Comparison of ENCODE assay signal across 27 mouse cellular contexts in the genomic region with DNA sequence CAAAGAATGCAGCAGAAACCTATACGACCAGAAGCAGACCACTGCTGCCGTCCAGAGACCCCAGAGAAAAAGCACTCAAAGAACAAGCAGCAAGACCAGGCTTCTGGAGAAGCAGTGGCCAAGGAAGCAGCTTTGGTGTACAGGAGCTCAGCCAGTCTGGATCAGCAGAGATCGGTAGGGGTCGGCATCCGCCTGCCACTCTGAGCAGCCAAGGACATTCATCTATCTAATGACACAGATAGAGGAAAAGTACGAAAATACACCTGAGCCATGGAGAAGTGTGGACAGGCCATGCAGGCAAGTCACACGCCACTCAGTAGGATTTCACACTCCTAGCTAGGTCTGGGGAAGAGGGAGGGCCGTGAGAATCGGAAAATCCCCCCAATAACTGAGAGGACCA. TPM values are rescaled to one million over a fixed set of nuclear protein-coding genes. Genes with fewer than 3 reads are reported as not detected.
DNase-seq lines count a peak whose midpoint lies in the region; ATAC-seq and TF ChIP-seq lines count a peak whose summit lies in the region.
"Had no signal": no experiment of that assay in that cellular context is flagged by ENCODE, and none has a peak within 500 bp of the region (broad histone marks: within the 10 kb centered on the region; RNA-seq: fewer than 3 reads in every experiment).

No protein-coding gene starts in this region.

- TF ChIP-seq POLR2A in heart, adult 2 months (IDR thresholded peaks at IDR 0.05; ENCODE audit: insufficient read depth, low read depth, low read length) = no peak
- TF ChIP-seq POLR2A in CH12.LX (IDR thresholded peaks at IDR 0.05; ENCODE audit: low read depth, low read length) = no peak

- DNase-seq in heart, adult 2 months = no peak
- DNase-seq in heart, postnatal 0 days (ENCODE audit: low spot score) = no peak
- DNase-seq in heart, adult 18-20 months = no peak
- DNase-seq in CH12.LX (ENCODE audit: extremely low read depth) = no peak
- no peak for DNase-seq in spleen, adult 12 weeks (ENCODE audit: low spot score)
- DNase-seq: adrenal gland, postnatal 25 days; cerebellum, adult 11-12 months; cerebellum, adult 9-11 months; embryo, embryonic 11 days; gastrocnemius, adult 2 months; gastrocnemius, postnatal 36 days; kidney, adult 9 months; layer of hippocampus, adult 9-11 months; lung, adult 18-20 months; lung, postnatal 14 days; right cerebral cortex, adult 18-20 months; thymus, adult 2 months; thymus, postnatal 36 days had no signal

- 58% methylated on average over 9 of the region's 9 CpGs for WGBS in heart, embryonic 11.5 days (ENCODE audit: insufficient replicate concordance)
- 73% methylated on average over 9 of the region's 9 CpGs for WGBS in heart, adult 2 months
- WGBS in heart, postnatal 0 days = 65% methylated on average over 9 of the region's 9 CpGs
- WGBS in intestine, postnatal 0 days = 83% methylated on average over 9 of the region's 9 CpGs

- no peak overlapping the region for H3K4me3 ChIP-seq in heart, embryonic 11.5 days (ENCODE audit: low read depth, low read length)
- H3K4me3 ChIP-seq in heart, adult 2 months = no peak overlapping the region
- no peak overlapping the region for H3K4me3 ChIP-seq in heart, postnatal 0 days (ENCODE audit: low read depth, low read length)
- H3K4me3 ChIP-seq in CH12.LX (replicated peaks in 1 of 3; ENCODE audit: low read depth in 2 of 3, low read length in 2 of 3, poor library complexity in 1 of 3) = no peak overlapping the region
- no peak overlapping the region for H3K4me3 ChIP-seq in intestine, postnatal 0 days (ENCODE audit: low read depth, low read length)
- H3K4me3 ChIP-seq: embryonic facial prominence, embryonic 13.5 days; erythroblast, embryonic 14.5 days; gastrocnemius, adult 2 months; heart, embryonic 15.5 days had no signal

- intact Hi-C loops in heart, adult 2 months (cut with DNase I) = loop anchor here (2.0 kb wide), 1 partner anchor 41 kb away; no protein-coding TSS in a partner anchor

- TF ChIP-seq EP300 in heart, adult 2 months (IDR thresholded peaks at IDR 0.05; ENCODE audit: insufficient read depth, low read depth, low read length) = no peak
- no peak for TF ChIP-seq EP300 in heart, postnatal 0 days (IDR thresholded peaks at IDR 0.05; ENCODE audit: low read depth)
- TF ChIP-seq EP300 in CH12.LX (IDR thresholded peaks at IDR 0.05; ENCODE audit: low read length) = no peak

- H3K4me1 ChIP-seq in heart, embryonic 11.5 days (ENCODE audit: control insufficient read depth, insufficient read depth, low read length) = peaks cover 62% of the 10 kb centered on the region
- peaks cover 27% of the 10 kb centered on the region for H3K4me1 ChIP-seq in heart, adult 2 months (ENCODE audit: control insufficient read depth, insufficient read depth, low read length)
- peaks cover 37% of the 10 kb centered on the region for H3K4me1 ChIP-seq in heart, postnatal 0 days (ENCODE audit: control insufficient read depth, insufficient read depth)
- H3K4me1 ChIP-seq in CH12.LX (ENCODE audit: control insufficient read depth in 1 of 2, insufficient read depth in 2 of 2) = peaks cover 44 to 83% of the 10 kb centered on the region in 2 experiments
- H3K4me1 ChIP-seq in intestine, postnatal 0 days (replicated peaks; ENCODE audit: control insufficient read depth, insufficient read depth, low read length) = peaks cover 17% of the 10 kb centered on the region

- no peak for TF ChIP-seq CTCF in heart, adult 2 months (IDR thresholded peaks at IDR 0.05)
- TF ChIP-seq CTCF in heart, postnatal 0 days (IDR thresholded peaks at IDR 0.05; ENCODE audit: low read depth) = no peak
- TF ChIP-seq CTCF in CH12.LX (conservative IDR thresholded peaks at IDR 0.05 in 1 of 2, IDR thresholded peaks at IDR 0.05 in 1 of 2; ENCODE audit: low read depth in 2 of 2, low read length in 2 of 2) = no peak
- TF ChIP-seq CTCF in intestine, postnatal 0 days (IDR thresholded peaks at IDR 0.05; ENCODE audit: low read depth) = no peak

- H3K9me3 ChIP-seq in heart, embryonic 11.5 days (replicated peaks; ENCODE audit: control insufficient read depth, low read length) = no peaks in the 10 kb centered on the region
- H3K9me3 ChIP-seq in heart, postnatal 0 days (replicated peaks; ENCODE audit: control insufficient read depth, low read length) = no peaks in the 10 kb centered on the region
- H3K9me3 ChIP-seq in CH12.LX (replicated peaks; ENCODE audit: low read length) = peaks cover 11% of the 10 kb centered on the region
- H3K9me3 ChIP-seq in intestine, postnatal 0 days (ENCODE audit: control insufficient read depth) = no peaks in the 10 kb centered on the region
- H3K9me3 ChIP-seq: embryonic facial prominence, embryonic 13.5 days; heart, embryonic 15.5 days had no signal

- TF ChIP-seq RAD21 in CH12.LX (IDR thresholded peaks at IDR 0.05; ENCODE audit: low read depth, low read length) = no peak

- H3K36me3 ChIP-seq in heart, embryonic 11.5 days (ENCODE audit: control insufficient read depth, insufficient read depth, low read length) = no peaks in the 10 kb centered on the region
- H3K36me3 ChIP-seq in heart, adult 2 months (ENCODE audit: control insufficient read depth, insufficient read depth, low read length) = no peaks in the 10 kb centered on the region
- H3K36me3 ChIP-seq in heart, postnatal 0 days (replicated peaks; ENCODE audit: control insufficient read depth, insufficient read depth, low read length) = no peaks in the 10 kb centered on the region
- H3K36me3 ChIP-seq in CH12.LX (replicated peaks in 1 of 2; ENCODE audit: control insufficient read depth in 1 of 2, insufficient read depth in 1 of 2, low read length in 1 of 2) = peaks cover 7 to 44% of the 10 kb centered on the region in 2 experiments
- peaks cover 5% of the 10 kb centered on the region; the same call in 1 of the 2 replicates for H3K36me3 ChIP-seq in intestine, postnatal 0 days (ENCODE audit: control insufficient read depth, insufficient read depth)
- H3K36me3 ChIP-seq: embryonic facial prominence, embryonic 13.5 days; heart, embryonic 15.5 days had no signal

- H3K9ac ChIP-seq in heart, embryonic 11.5 days (ENCODE audit: low read depth, low read length) = no peak overlapping the region
- no peak overlapping the region for H3K9ac ChIP-seq in heart, adult 2 months (ENCODE audit: low read depth, low read length)
- H3K9ac ChIP-seq in heart, postnatal 0 days (replicated peaks; ENCODE audit: low read depth, low read length) = no peak overlapping the region
- 0 out of 2 replicates have a peak overlapping the region, but pooled peaks have one; percentile 17 for H3K9ac ChIP-seq in CH12.LX (ENCODE audit: insufficient read depth, low read depth)
- H3K9ac ChIP-seq in intestine, postnatal 0 days (ENCODE audit: low read depth, low read length) = 0 out of 2 replicates have a peak overlapping the region, but pooled peaks have one; percentile 7
- H3K9ac ChIP-seq: embryonic facial prominence, embryonic 13.5 days; heart, embryonic 15.5 days had no signal

- dilution Hi-C loops in CH12.LX (cut with MboI; ENCODE audit: extremely low pct_ligation_motif_present, extremely low pct_unique_long_range_greater_than_20kb, low sequenced_read_pairs) = no loop called here

- H3K27ac ChIP-seq in heart, embryonic 11.5 days (ENCODE audit: low read depth, low read length) = peak overlapping the region; percentile 6; the same call in 1 of the 2 replicates
- H3K27ac ChIP-seq in heart, adult 2 months = no peak overlapping the region
- H3K27ac ChIP-seq in heart, postnatal 0 days (ENCODE audit: low read depth) = 0 out of 2 replicates have a peak overlapping the region, but pooled peaks have one; percentile 31
- H3K27ac ChIP-seq in CH12.LX (ENCODE audit: insufficient read depth, low read depth) = peak overlapping the region; percentile 99
- H3K27ac ChIP-seq in intestine, postnatal 0 days (ENCODE audit: low read depth, low read length) = peak overlapping the region; percentile 70
- H3K27ac ChIP-seq: gastrocnemius, adult 2 months; heart, embryonic 15.5 days had no signal

- peaks cover 1% of the 10 kb centered on the region; the same call in 1 of the 2 replicates for H3K79me2 ChIP-seq in heart, adult 2 months (replicated peaks; ENCODE audit: control insufficient read depth, insufficient read depth, low read length)
- H3K79me2 ChIP-seq in CH12.LX (replicated peaks; ENCODE audit: control insufficient read depth, extremely low read depth, insufficient read depth, poor library complexity, severe bottlenecking) = peaks cover 86% of the 10 kb centered on the region

- H3K4me2 ChIP-seq in heart, embryonic 11.5 days = no peak overlapping the region
- no peak overlapping the region for H3K4me2 ChIP-seq in heart, postnatal 0 days (ENCODE audit: low read depth, low read length)
- H3K4me2 ChIP-seq in CH12.LX (ENCODE audit: insufficient read depth, low read depth, poor library complexity, severe bottlenecking) = peak overlapping the region; percentile 14; the same call in 1 of the 2 replicates
- no peak overlapping the region for H3K4me2 ChIP-seq in intestine, postnatal 0 days (replicated peaks; ENCODE audit: low read depth)
- H3K4me2 ChIP-seq: embryonic facial prominence, embryonic 13.5 days; heart, embryonic 15.5 days; midbrain, embryonic 11.5 days had no signal

- H3K27me3 ChIP-seq in heart, embryonic 11.5 days (ENCODE audit: control insufficient read depth, insufficient read depth, low read length) = no peaks in the 10 kb centered on the region
- no peaks in the 10 kb centered on the region for H3K27me3 ChIP-seq in heart, adult 2 months (ENCODE audit: control insufficient read depth, insufficient read depth, low read length)
- no peaks in the 10 kb centered on the region for H3K27me3 ChIP-seq in heart, postnatal 0 days (ENCODE audit: control insufficient read depth, insufficient read depth, low read length)
- H3K27me3 ChIP-seq in CH12.LX (replicated peaks) = no peaks in the 10 kb centered on the region
- no peaks in the 10 kb centered on the region for H3K27me3 ChIP-seq in intestine, postnatal 0 days (replicated peaks; ENCODE audit: control insufficient read depth, insufficient read depth, low read length)
- H3K27me3 ChIP-seq: embryonic facial prominence, embryonic 13.5 days; heart, embryonic 15.5 days had no signal

- in situ Hi-C loops in CH12.LX (cut with MboI; ENCODE audit: low pct_ligation_motif_present, low pct_unique_long_range_greater_than_20kb, low sequenced_read_pairs) = no loop called here

- no peak for ATAC-seq in heart, embryonic 11.5 days (replicated peaks; ENCODE audit: insufficient number of reproducible peaks, low FRiP score, low TSS enrichment)
- ATAC-seq in heart, postnatal 0 days (ENCODE audit: insufficient read depth, low read depth) = no peak
- ATAC-seq in intestine, postnatal 0 days = no peak
- ATAC-seq: forebrain, embryonic 16.5 days; hindbrain, embryonic 16.5 days; midbrain, embryonic 16.5 days had no signal

RNA-seq across cellular contexts. Expression of gene Ksr1, which starts 12.2 kb away (rescaled TPM):
- 4.4 and 4.6 TPM in 2 replicates for polyA plus RNA-seq in heart, embryonic 11.5 days (2014; fragmentation: Nextera tagmentation; extraction: Ambion mirVana)
- 1 to 10 TPM; 5.1 to 7.0 TPM for total RNA-seq in heart, adult 2 months (2021)
- 6.7 and 7.8 TPM in 2 replicates for polyA plus RNA-seq in heart, adult 2 months (2012; rRNA removed)
- total RNA-seq in heart, postnatal 0 days (2014; rRNA removed; ENCODE audit: low replicate concordance) = 7.7 and 15.2 TPM in 2 replicates
- 1.3 and 1.5 TPM in 2 replicates for polyA plus RNA-seq in heart, postnatal 0 days (2015; fragmentation: Nextera tagmentation; extraction: Ambion mirVana)
- 1 to 10 TPM; 5.7 to 5.8 TPM for total RNA-seq in heart, adult 18-20 months (2021)
- total RNA-seq in CH12.LX (2012; rRNA removed) = 63.8 and 73.1 TPM in 2 replicates
- total RNA-seq in CH12.LX (2014; rRNA removed) = 21.3 and 22.5 TPM in 2 replicates
- 48.9 and 61.2 TPM in 2 replicates for polyA plus RNA-seq in CH12.LX (2012; ENCODE audit: insufficient read length, low read depth)
- polyA plus RNA-seq in intestine, postnatal 0 days (2015; fragmentation: Nextera tagmentation; extraction: Ambion mirVana) = 4.7 and 6.8 TPM in 2 replicates

Comparison
In these comparisons a context has a peak if more than half of its experiments do, and no peak if none do; other contexts are left out.
1. H3K9ac ChIP-seq: peak in CH12.LX (single experiment) and intestine, postnatal 0 days (single experiment); none in heart, embryonic 11.5 days (single experiment), heart, adult 2 months (single experiment) and heart, postnatal 0 days (single experiment).